Mouse (Mus musculus): ENCODE measurements at regions not wholly inside any gene's neighbourhood (a gene's known extent, or its start where the extent isn't known, plus 50 kb on each side); places are given as distances from the start of the nearest gene placed in this dataset.

DNA sequence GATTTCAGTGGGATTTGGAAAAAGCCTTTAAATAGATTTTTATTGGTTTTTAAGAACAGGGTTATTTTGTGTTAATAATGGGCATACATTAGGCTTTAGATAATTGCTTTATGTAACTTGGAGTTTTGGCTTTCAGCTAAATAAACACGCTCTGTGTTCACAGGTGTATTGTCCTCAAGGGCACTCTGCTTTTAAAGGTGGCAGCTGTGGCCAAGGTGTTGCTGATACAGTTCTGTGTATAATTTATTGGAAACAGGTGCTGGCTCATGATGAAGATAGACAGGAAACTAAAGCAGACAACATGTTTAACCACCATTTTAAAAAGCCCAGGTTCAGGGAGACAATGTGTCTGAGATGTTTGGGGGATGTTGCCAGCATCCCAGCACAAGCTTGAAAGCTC lies 242.3 kb upstream of the Lrtm1 start:
- no peak for DNase-seq

DNA sequence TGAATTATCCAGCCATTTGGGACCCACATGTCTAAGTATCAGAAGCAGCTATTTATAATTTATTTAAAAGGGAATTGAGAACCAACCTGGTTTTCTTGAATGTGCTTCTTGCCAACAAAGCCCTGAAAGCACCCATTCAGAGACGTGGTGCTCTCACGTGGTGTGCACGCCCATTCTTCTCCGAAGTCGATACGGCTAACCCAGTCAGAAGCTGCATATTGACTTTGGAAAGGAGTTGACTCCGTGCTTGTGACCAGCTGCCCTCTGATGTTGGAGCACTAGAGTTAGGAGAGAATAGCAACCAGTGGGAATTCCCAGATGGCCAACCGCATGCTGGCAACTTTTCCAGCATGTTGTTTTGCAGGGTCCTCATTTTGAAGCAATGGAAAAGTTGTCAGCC lies 240.2 kb upstream of the Lrtm1 start:
- DNase-seq, result no peak

DNA sequence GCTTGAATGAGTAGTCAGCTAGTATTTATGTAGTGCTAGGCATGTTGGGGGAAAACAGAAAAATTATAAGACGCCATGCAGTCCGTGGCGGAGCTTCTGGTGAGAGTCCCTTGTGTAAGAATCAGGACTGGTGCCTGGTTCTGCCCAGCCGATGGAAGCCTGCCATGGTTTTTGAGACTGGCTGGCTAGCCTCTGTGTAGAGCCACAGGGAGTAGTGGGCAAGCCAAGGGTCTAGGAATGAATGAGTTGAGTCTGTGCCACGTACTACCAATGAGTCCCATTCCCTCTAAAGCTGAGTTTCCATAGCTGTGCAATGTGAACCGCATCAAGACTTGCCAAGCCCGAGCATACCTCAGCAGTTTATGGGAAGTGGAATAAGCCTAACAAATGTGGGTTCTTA lies 236.3 kb upstream of the Lrtm1 start:
- peak; percentile 13 for DNase-seq

DNA sequence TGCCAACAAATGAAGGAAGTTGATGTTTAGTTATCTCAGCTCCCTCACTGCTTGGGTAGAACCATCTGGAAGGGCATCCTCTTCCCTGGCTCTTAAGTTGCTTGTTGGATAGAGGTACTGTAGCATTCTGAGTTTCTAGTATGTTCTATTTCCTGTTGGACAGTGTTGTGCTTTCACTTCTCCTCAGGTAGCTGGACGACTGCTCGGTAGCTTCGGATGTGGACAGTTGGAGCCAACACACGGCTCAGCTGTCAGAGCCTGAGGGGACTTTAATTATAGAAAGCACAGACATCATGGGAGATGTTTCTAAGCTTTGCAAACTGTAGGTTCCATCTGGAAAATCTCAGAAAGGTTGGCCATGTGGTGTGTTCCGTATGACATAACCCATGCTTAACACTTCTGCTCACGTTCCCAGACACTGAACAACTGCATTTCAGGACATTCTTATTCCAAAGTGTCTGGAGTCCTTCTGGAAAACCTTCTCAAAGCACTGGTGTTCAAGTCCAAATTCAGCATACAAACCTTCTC lies 233.8 kb upstream of the Lrtm1 start:
- DNase-seq, result peak; percentile 2

DNA sequence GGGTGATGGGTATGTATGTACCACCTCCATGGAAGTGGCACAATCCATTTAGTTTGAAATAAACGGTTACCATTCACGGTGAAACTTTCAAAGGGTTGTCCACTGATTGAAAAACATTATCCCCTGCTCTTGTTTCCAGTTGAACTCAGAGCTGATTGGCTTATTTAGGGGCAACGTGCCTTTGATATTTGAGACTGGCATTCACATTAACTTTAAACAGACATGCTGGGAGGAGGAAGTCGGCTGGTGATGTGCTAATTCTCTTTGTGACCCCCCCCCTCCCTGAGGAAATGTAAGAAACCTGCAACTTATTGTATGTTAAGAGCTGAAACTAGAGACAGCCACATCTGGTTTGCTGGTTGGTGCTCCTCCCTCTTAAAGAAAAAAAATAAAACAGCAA lies 219.7 kb upstream of the Lrtm1 start:
- no peak for DNase-seq

DNA sequence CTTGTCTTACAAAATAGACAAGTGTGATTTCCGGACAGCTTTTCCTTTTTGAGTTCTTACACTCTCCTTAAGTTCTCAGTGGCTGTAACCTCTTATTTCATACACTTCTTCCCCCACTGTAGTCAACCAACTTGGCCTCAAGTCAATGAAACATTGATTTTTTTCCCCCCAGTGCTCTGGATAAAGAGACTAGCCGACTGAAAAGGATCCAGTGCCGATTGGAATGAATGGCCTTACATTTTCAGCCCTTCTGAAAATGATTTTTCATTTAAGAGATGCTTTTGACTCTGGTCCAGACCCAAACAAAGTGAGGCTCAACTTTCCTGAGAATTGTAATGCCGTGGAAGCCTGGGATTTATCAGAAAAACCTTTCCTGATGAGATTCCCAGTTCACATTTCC lies 216.3 kb upstream of the Lrtm1 start:
- no peak for DNase-seq

DNA sequence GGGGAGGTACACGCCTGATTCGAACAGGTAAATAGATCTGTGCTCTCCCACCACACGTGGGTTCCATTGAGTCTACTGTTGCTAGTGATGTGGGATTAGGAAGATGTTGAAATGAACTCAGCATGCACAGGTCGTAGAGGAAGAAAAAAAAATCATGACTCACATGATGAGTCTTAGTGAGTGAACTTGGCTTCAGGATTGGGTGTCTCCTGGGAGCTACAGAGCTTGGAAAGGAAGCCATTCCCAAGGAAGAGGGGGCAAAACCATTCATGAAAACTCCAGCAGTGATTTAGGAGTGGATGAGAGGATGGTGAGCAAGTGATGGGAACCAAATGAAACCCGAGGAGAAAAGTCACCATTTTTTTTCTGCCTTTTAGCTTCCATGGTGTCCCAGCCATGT lies 215.9 kb upstream of the Lrtm1 start:
- DNase-seq, result no peak

DNA sequence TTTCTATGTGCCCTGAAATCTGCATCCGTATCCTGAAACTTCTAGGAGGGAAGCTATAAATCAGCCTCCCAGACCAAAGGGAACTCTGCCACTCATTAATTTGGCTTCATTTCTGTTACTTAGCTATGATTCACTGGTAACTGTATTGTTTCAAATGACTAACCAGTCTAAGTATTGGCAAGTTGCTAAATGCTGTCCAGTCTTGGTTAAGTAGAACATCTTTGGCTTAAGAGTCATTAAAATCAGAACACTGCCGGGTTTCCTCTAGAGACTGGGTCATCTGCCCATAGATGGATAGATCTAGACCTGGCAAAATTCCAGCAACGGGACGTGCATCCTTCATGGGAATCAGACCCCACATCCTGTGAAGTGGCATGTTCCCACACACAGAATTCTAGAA lies 209.9 kb upstream of the Lrtm1 start:
- no peak for DNase-seq

DNA sequence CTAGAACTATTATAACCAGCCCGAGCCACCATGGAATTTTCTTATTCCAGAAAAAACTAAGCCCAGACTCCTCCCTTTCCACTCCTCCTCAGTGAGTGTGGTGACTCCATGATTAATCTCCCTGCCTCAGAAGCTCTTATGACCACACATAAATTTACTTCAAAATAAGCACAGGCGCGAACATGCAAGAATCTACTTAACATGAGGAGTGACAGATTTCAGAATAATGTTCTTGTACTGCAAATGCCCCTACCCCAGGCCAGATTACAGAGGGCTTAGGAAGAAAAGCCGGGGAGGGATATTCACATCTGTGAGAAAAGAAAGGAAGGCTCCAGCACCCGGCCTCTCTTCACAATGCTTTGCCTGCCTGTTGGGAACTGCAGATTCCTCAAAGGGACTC lies 208.7 kb upstream of the Lrtm1 start:
- DNase-seq, result no peak

DNA sequence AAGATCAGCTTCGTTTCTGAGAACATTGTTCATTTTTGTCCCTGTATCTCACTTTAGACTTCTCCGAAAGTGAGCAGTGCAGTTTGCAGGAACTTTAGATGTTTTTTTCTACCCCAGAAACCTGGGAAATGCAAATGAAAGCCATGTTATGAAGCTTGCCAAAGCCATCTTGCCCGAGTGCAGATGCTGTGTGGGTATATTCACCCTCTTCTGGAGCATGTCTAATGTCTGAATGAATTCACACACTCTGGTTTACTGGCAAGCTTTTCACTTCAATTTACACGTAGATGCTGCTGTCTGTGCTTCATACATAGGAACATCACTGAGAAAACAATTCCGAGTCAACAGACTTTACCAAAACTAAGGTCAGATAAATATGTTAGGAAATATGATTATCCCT lies 197.0 kb upstream of the Lrtm1 start:
- no peak for DNase-seq

DNA sequence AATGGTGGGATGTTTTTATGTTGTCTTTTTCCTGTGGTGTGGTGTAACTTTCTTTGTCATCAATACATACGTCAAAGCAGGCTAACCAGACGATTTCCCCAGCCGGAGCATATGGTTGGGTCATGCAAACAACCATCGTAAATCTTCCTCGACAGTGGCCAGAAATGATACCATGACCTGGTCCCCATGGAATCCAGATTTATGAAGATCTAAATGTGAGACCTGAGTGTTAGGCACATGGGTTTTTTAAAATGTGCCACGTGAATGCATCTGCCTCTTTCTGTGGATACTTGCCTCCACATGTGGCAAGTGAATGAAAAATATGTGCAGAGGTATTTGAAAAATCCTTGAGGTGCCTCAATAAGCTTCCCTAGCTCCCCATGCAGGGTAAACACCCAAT lies 190.8 kb upstream of the Lrtm1 start:
- no peak for DNase-seq

DNA sequence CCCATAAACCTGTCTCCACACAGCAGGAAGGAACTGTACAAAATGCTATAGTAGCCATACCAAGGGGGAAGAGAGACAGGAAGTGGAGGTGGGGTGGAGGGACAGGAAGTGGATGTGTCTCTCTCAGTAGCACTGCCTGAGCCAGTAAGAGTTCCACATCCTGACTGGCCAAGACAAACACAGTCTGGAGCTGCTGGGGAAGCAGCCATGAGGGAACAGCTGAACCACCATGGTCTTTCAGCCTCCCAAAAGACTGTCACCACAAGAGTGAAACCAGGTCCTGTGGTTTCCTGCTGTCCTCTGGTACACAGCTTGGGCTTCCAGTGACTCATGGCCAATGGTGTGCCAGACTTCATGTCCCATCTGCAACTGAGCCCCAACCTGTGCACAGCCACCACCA lies 180.9 kb upstream of the Lrtm1 start:
- no peak for DNase-seq

DNA sequence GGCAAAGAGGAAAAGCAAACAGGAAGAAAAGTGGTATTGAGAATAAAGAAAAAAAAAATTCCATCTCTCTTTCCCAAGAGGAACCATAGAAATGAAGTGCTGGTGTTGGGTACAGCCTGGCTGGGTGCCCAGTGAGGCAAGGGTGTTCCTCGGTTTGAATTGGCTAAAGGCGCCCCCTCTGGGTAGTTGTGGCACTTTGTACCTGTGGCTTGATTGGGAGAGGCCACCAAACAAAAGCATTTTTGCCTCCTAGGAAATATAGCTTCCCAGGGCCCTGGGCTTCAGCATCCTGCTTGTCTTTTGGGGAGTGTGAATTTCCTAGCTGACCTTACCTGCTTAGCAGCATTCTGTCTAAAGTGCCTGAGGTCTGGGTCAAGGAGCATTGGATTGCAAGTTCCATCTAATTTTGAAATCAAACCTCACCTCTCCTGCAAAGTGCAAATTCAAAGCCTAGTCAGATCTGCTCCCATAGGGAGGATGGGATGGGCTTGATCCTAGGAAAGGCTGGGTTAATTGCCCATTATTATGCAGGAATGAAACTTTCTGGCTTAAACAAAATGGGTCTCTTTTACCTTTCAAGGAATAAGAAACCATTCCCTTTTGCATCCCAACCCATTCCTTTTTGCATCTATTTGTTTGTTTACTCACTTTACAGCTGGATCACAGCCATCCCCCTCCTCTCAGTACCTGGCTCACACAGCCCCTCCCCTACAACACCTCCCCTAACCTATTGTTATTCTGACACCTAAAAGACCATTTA lies 169.0 kb upstream of the Lrtm1 start:
- no peak for DNase-seq
